Mouse (Mus musculus): ENCODE data around the gene Fap. TPM values are rescaled to one million over a fixed set of nuclear protein-coding genes. Genes with fewer than 3 reads are reported as not detected.

Gene Fap
- 3.8 TPM for polyA plus RNA-seq (2014; fragmentation: Illumina TruSeq; extraction: RNeasy Lipid Tissue Mini Kit (QIAGEN cat#74804); ENCODE audit: low read depth, low replicate concordance)

GRCm38 (mm10) chr2:62573753-62574159, at the start of gene Fap:
Fap (minus strand) TSS chr2:62574075.

GRCm38 (mm10) chr2:62483550-62483949, 90.3 kb downstream of the Fap start, which contains the start of gene Gcg:
Gcg (minus strand) TSS chr2:62483650.

Other genes with a start within 250 kb of the Fap start
- 5.8 TPM for gene Dpp4, start 161.8 kb downstream of the Fap start, polyA plus RNA-seq (2014; fragmentation: Illumina TruSeq; extraction: RNeasy Lipid Tissue Mini Kit (QIAGEN cat#74804); ENCODE audit: low read depth, low replicate concordance)
- gene Gcg, start 90.4 kb downstream of the Fap start, polyA plus RNA-seq (2014; fragmentation: Illumina TruSeq; extraction: RNeasy Lipid Tissue Mini Kit (QIAGEN cat#74804); ENCODE audit: low read depth, low replicate concordance), result not detected
- gene Ifih1, start 72.2 kb upstream of the Fap start, polyA plus RNA-seq (2014; fragmentation: Illumina TruSeq; extraction: RNeasy Lipid Tissue Mini Kit (QIAGEN cat#74804); ENCODE audit: low read depth, low replicate concordance), result 5.4 TPM
- gene Gca, start 90.2 kb upstream of the Fap start, polyA plus RNA-seq (2014; fragmentation: Illumina TruSeq; extraction: RNeasy Lipid Tissue Mini Kit (QIAGEN cat#74804); ENCODE audit: low read depth, low replicate concordance), result 15.8 TPM

All from heart, adult 10 weeks (tissue).